In genomic region chr9:117016605-117017319, GRCm38 (mm10) we compare ENCODE assay signal across 14 mouse cellular contexts.
DNase-seq lines count a peak whose midpoint lies in the region; ATAC-seq and TF ChIP-seq lines count a peak whose summit lies in the region.
"Had no signal": no experiment of that assay in that cellular context is flagged by ENCODE, and none has a peak within 500 bp of the region (broad histone marks: within the 10 kb centered on the region; RNA-seq: fewer than 3 reads in every experiment).

No protein-coding gene starts in this region.

- peak overlapping the region; percentile 74 for H3K4me2 ChIP-seq in myocyte (ENCODE audit: low read depth)
- no peak overlapping the region for H3K4me2 ChIP-seq in hindbrain, embryonic 16.5 days (ENCODE audit: low read length)
- H3K4me2 ChIP-seq: embryonic facial prominence, embryonic 13.5 days; hindbrain, embryonic 15.5 days; liver, embryonic 15.5 days; midbrain, embryonic 13.5 days had no signal

- no peak for TF ChIP-seq CTCF in lung, adult 2 months (IDR thresholded peaks at IDR 0.05; ENCODE audit: insufficient read depth, low read length)
- TF ChIP-seq CTCF in C2C12 (IDR thresholded peaks at IDR 0.05; ENCODE audit: control insufficient read depth, insufficient read depth, insufficient read length): no peak

- no peak overlapping the region for H3K9ac ChIP-seq in hindbrain, embryonic 16.5 days (ENCODE audit: low read depth, low read length)
- H3K9ac ChIP-seq: embryonic facial prominence, embryonic 13.5 days; hindbrain, embryonic 15.5 days; liver, embryonic 15.5 days; midbrain, embryonic 13.5 days had no signal

- H3K79me2 ChIP-seq in C2C12 (ENCODE audit: control insufficient read depth, insufficient read depth) (no peaks in the 10 kb centered on the region), myocyte (ENCODE audit: control insufficient read depth, insufficient read depth) (no peaks in the 10 kb centered on the region)

- no peak overlapping the region for H3K27ac ChIP-seq in hindbrain, embryonic 16.5 days (ENCODE audit: low read depth, low read length)
- H3K27ac ChIP-seq: embryonic facial prominence, embryonic 13.5 days; gastrocnemius, adult 2 months; hindbrain, embryonic 15.5 days; liver, embryonic 15.5 days; midbrain, embryonic 13.5 days had no signal

- ATAC-seq in granulocyte monocyte progenitor cell, adult 5-6 weeks (replicated peaks; ENCODE audit: poor library complexity, severe bottlenecking): peak; percentile 64
- ATAC-seq in hindbrain, embryonic 16.5 days: no peak
- ATAC-seq: midbrain, embryonic 13.5 days had no signal

- no peaks in the 10 kb centered on the region; the same call in 1 of the 2 replicates for H3K4me1 ChIP-seq in lung, adult 2 months (ENCODE audit: control insufficient read depth, insufficient read depth, low read length)
- H3K4me1 ChIP-seq in hindbrain, embryonic 16.5 days (ENCODE audit: control insufficient read depth, insufficient read depth, low read depth, low read length): peaks cover 9% of the 10 kb centered on the region

- H3ac ChIP-seq in C2C12 (ENCODE audit: control insufficient read depth, insufficient read length, low read depth): peak overlapping the region; percentile 12
- H3ac ChIP-seq in myocyte (ENCODE audit: control insufficient read depth, insufficient read length): no peak overlapping the region

- TF ChIP-seq POLR2A in lung, adult 2 months (IDR thresholded peaks at IDR 0.05; ENCODE audit: borderline replicate concordance, extremely low read depth, low read depth, low read length): no peak
- no peak for TF ChIP-seq POLR2A in myocyte (IDR thresholded peaks at IDR 0.05; ENCODE audit: insufficient read length, low read depth)

- no peaks in the 10 kb centered on the region for H3K9me3 ChIP-seq in hindbrain, embryonic 16.5 days (ENCODE audit: control insufficient read depth, low read length)
- H3K9me3 ChIP-seq: embryonic facial prominence, embryonic 13.5 days; hindbrain, embryonic 15.5 days; liver, embryonic 15.5 days; midbrain, embryonic 13.5 days had no signal

- H3K36me3 ChIP-seq in C2C12 (ENCODE audit: control insufficient read depth, insufficient read depth): no peaks in the 10 kb centered on the region
- H3K36me3 ChIP-seq in myocyte (ENCODE audit: control insufficient read depth, insufficient read depth): no peaks in the 10 kb centered on the region
- no peaks in the 10 kb centered on the region for H3K36me3 ChIP-seq in hindbrain, embryonic 16.5 days (ENCODE audit: control insufficient read depth, insufficient read depth, low read length)
- H3K36me3 ChIP-seq: embryonic facial prominence, embryonic 13.5 days; hindbrain, embryonic 15.5 days; liver, embryonic 15.5 days; midbrain, embryonic 13.5 days had no signal

- H3K4me3 ChIP-seq in lung, adult 2 months (replicated peaks; ENCODE audit: extremely low read depth, low read depth, low read length): no peak overlapping the region
- no peak overlapping the region for H3K4me3 ChIP-seq in C2C12 (ENCODE audit: insufficient read depth, poor library complexity, severe bottlenecking)
- no peak overlapping the region for H3K4me3 ChIP-seq in myocyte
- no peak overlapping the region for H3K4me3 ChIP-seq in hindbrain, embryonic 16.5 days (ENCODE audit: low read length)
- H3K4me3 ChIP-seq: embryonic facial prominence, embryonic 13.5 days; gastrocnemius, adult 2 months; hindbrain, embryonic 15.5 days; liver, embryonic 15.5 days; midbrain, embryonic 13.5 days had no signal

- no peaks in the 10 kb centered on the region for H3K79me3 ChIP-seq in C2C12 (ENCODE audit: low read depth)

- no peaks in the 10 kb centered on the region for H3K27me3 ChIP-seq in C2C12 (ENCODE audit: control insufficient read depth, insufficient read depth, insufficient read length)
- H3K27me3 ChIP-seq in myocyte (ENCODE audit: control insufficient read depth, insufficient read depth, insufficient read length): no peaks in the 10 kb centered on the region
- no peaks in the 10 kb centered on the region for H3K27me3 ChIP-seq in hindbrain, embryonic 16.5 days (replicated peaks; ENCODE audit: control insufficient read depth, insufficient read depth, low read length)
- H3K27me3 ChIP-seq: embryonic facial prominence, embryonic 13.5 days; hindbrain, embryonic 15.5 days; liver, embryonic 15.5 days; midbrain, embryonic 13.5 days had no signal

- WGBS in lung, adult 2 months: 74% methylated on average over 9 of the region's 9 CpGs
- WGBS in hindbrain, embryonic 16.5 days: 89% methylated on average over 9 of the region's 9 CpGs

- intact Hi-C loops in gastrocnemius, postnatal 14 days (cut with DNase I; ENCODE audit: low total_unique reads): no loop called here

- DNase-seq in lung, adult 2 months: peak; percentile 2
- DNase-seq in lung, postnatal 25 days (ENCODE audit: low spot score): no peak
- no peak for DNase-seq in gastrocnemius, postnatal 14 days
- DNase-seq: cerebellum, adult 18-20 months; gastrocnemius, adult 2 months; lung, postnatal 10 days had no signal

TF ChIP-seq in C2C12, 6 proteins besides CTCF, POLR2A, EP300 and RAD21:
- TF ChIP-seq CEBPB (IDR thresholded peaks at IDR 0.05; ENCODE audit: low read depth) (peak; percentile 57), MYOD1 (IDR thresholded peaks at IDR 0.05; ENCODE audit: control insufficient read depth, insufficient read length, low read depth) (no peak)
TF ChIP-seq in C2C12: peak in this region for 1.

TF ChIP-seq in myocyte, 11 proteins besides CTCF, POLR2A, EP300 and RAD21:
- TF ChIP-seq CEBPB (IDR thresholded peaks at IDR 0.05; ENCODE audit: insufficient read depth, poor library complexity, severe bottlenecking) (peak; percentile 48; the same call in 1 of the 2 replicates), TCF3 (IDR thresholded peaks at IDR 0.05; ENCODE audit: insufficient read length, low read depth) (no peak)
